Mouse (Mus musculus) gastrocnemius, adult 18-20 months (tissue): ENCODE data around the gene Dgcr2. TPM values are rescaled to one million over a fixed set of nuclear protein-coding genes. Genes with fewer than 3 reads are reported as not detected.

Experiments used
- DNase-seq: peaks from one replicate; pipeline ENCODE4 v3.0.0; 2021; ENCODE audit warnings: low spot score
- total RNA-seq, 2 experiments: library from RNA; stranded (reverse); gene quantifications; 2 replicates each; pipeline ENCODE4 v1.2.3; 2021

The Dgcr2 gene
- total RNA-seq, 2 experiments from 2014 or later = 20.3 to 21.4 TPM

DNA sequence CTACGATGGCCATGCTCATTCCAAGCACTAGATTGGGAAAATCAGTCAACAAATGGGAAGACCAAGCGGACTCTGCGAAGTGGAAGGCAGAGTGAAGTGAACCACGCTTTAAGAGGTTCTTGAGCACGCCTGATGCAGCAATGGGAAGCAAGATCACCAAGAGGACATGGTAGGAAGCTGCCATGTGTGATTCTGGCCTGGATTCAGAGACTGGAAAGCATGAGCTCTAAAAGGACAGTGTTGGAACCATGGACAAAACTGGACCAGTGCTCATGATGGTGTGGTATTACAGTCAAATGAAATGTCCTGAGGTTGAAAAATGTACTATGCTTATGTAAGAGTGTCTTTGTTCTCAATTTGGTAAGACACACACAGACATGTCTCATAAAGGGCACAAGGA, 47.0 kb downstream of the Dgcr2 start:
- no peak for DNase-seq

DNA sequence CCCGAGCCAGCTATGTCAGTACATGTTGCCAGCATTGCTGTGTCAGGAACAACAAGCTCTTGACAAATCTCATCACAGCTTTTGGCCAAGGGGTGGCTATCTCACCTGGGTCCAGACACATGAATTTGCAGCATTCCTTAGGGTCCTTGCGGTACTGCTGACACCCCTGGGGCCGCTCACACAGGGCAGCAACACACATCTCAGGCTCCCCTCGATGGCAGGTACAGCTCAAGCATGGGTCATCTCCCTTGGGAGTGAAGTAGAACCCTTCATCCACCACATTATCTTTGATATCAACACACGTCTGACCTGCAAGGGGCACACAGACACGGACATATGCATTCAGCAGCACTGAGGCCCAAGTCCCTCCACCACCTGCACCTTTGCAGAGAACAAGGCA, 48.9 kb downstream of the Dgcr2 start:
- DNase-seq = no peak

DNA sequence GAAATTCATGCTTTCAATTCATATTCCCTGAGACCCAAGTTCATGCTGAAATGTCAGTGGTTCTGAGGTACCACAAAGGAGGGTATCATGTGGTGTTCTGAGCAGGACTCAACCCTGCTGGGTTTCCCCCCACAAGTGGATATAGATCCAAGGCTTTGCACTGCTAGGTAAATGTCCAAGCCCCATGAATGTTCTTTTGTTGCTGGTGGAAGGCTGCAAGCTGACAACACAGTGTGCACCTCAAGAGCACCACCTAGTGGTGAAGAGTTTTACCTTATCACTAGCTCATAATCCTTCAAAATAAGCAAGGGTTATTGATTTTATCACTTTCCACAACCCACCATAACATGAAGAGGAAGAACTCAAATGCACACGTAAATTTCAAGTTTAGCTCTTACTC, 49.4 kb downstream of the Dgcr2 start:
- DNase-seq = peak; percentile 33

DNA sequence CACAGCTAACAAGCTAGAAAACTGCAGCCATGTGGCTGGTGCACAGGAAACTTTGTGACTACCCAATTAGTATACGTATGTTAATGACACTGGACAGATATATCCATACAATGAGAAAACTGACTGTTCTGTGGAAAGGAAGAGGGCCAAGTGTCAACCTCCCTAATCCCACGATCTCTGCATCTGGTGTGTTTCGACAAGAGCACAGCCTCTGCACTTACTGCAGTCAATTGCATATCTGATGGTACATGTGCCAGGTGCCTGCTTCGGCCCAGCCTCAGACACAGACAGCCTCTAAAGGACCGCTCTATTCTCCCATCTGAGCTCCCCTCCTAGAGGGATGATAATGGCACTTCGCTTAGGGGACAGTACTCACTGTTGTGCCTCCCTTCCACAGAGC, 49.9 kb downstream of the Dgcr2 start:
- DNase-seq = no peak

DNA sequence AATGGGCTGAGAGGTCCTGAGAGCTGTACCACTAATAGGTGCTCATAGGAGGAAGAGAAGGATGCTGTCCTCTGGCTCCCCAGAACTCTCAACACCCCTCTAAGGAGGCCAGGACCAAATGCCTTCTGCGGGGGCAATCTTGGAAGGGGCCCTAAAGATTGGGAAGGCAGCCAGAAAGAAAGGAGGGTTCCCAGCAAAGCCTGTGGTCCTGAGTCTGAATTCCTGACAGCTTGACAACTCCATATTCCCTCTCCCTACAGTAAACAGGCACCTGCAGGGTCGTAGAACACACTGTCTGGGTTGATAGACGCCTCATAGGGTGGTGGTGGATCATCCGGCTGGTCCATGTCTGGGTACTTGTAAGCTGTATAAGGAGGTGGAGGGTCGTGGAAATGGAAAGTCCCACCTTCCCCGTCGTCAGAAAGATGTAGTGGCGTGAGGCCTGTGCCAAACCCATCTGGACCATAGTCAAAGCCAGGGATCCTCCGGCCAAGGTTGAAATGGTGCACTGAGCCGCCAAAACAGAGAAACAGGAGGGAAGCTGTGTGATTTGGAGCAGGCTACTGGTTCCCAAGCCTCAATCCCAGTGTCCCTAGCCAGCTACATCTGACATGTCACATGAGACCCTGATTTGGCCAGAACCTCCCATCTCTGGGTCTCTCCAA, 54.5 kb downstream of the Dgcr2 start:
- no peak for DNase-seq

DNA sequence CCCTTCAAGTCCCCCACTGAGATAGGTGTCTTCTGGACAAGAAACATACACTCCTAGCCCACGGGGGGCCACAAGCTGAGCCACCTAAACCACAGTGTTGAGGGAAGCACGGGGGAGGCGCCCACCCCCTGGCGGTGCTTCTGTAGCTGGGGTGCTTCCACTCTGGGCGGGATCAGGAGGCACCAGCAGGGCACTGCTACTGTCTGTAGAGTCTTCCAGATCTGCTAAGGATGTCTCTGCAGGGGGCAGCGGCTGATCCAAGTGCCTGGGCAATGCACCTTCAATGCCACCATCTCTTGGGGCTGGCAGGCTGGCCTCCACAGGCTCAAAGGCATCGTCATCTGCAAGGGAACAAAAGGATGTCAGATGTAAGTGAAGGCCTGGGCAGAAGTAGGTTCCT, 55.9 kb downstream of the Dgcr2 start:
- DNase-seq = no peak

DNA sequence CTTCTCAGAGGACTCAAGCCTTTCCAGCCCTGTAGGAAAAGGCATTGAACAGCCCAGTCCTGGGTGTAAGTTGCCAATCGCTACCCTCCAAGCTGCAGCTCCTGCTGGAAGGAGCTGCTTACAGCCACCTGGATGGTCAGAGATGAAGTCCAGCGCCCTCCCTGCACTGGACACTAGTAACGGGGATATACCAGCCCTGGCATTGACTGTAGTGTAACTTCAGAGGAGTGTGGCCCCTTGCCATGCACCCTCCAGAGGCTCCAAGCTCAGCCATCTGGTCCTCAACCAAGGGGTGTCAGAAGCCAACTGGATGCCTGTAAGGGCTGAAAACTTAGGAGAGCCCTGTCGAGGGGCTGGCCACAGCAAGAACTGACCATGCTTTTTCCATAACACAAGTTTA, 58.4 kb downstream of the Dgcr2 start:
- DNase-seq = peak; percentile 74

DNA sequence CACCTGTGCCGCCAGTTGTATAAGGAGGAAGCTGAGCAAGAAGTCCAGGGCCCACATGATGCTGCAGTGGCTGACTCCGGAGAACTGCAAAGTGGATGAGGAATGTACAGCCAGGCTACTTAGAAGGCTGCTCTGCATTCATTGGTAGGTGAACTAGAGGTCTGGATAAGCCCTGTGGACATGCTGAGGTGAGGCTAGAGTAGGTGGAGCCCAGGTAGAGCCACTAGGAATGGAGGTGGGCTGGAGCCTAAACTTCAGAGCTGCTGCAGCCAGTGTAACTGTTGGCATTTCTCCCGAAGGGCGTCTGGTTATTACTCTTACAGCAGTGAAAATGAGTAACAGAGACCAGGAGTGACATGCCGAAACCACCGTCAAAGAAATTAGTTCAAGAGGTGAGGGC, 60.3 kb downstream of the Dgcr2 start, which contains the start of gene Car15:
Gene Car15 (minus strand): TSS at position 314 of the 400 bp plus-strand sequence.
- DNase-seq = no peak

DNA sequence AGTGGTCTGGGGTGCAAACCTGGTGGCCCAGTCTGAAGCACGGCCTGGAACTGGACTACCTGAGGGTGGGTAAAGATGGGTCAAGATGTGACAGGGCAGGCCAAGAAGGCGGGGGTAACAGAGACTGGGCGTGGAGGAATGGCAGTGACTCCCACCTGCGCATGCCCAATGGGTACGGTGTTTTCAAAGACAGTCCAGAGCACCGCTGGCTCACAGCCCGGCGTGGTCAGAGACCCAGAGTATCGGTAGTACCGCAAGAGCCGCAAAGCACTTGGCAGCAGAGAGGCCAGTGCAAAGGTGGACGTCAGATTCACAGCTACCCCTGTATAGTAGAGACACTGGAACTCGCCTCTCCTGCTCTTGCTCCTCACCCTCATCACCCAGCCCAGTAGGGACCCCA, 62.9 kb downstream of the Dgcr2 start:
- DNase-seq = no peak

DNA sequence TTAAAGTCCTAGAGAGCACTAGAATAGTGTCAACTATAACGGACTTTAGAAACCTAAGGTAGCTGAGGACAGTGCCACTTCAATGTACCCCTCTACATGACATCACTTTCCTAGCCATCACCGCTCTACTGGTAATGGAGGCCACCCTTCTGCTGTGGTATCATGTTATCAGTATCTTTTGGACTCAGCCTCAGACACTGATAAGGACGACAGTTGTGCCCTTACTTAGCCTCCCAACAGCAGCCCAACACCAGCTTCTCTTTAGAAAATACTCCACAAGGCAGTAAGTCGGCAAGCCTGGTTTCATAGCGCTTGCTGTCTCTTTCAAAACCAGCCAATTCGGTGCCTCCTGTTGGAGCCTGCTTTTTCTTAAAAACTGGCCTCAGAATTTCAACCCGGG, 63.8 kb downstream of the Dgcr2 start:
- no peak for DNase-seq

DNA sequence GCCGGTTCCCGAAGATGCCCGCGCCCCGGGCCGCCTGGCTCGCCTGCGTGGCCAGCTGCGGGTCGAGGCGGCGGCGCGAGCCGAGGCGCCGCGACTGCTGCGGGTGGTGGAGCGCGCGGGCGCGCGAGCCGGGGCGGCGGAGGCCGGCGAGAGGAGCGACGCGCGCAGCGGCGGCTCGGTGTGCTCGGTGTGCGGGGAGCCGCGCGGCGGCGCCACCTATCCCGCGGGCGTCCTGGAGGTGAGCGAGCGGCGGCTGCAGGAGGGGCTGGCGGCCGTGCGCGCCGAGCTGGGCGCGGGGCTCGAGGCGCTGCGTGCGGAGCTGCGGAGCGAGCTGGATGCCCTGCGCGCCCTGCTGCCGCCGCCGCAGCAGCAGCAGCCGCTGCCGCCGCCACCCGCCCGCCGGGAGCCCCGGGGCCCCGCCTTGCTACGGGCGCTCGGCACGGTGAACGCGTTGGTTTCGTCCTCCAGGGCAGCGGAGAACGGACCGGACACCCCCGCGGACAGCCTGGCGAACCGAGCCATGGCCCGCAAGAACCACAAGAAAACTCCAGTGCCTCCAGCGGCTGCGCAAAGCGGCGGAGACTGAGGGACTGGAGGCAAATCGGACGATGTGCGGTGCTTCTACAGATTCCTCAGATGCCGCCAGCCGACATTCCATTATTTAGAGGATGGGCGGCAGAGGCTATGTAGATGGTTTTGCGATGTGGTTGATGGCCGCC, 64.5 kb downstream of the Dgcr2 start:
- no peak for DNase-seq

DNA sequence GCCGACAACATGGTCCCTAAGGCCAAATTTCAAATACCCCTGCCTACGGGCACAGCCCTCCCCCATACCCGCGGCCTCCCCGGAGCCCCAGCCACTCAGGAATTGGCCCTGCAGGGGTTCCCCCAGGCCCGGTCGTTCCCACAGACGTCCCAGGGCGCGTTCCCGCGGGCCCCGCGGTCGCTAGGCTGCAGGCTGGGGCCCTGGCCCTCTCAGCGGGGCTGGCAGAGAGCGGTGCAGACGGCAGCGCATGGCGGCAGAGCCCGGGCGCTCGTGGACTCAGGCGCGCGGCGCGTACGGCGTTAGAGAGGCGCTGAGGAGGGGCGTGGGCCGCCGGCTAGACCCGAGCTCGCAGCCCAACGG, 65.1 kb downstream of the Dgcr2 start:
- DNase-seq = no peak

DNA sequence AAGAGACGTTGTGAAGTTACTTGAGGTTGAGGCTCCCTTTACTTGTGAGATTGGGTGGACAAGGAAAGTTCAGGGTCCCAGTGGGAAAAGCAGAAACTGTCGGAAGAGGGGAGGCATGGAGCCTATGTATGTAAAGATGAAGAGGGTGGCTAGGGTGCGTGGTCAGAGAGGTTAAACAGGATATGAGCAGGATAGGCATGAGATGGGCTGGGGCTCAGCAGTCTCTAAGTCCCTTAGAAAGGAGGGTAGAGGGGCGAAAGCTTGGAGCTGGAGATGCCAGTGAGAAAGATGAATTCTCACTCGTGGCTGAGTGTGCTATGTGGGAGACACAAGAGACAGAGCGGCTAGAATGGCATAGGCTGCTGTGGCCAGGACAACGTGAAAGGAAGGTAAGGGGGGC, 65.5 kb downstream of the Dgcr2 start, which contains the start of gene B830017H08Rik:
Gene B830017H08Rik (plus strand): TSS at position 301 of the 400 bp plus-strand sequence.
- DNase-seq = no peak

DNA sequence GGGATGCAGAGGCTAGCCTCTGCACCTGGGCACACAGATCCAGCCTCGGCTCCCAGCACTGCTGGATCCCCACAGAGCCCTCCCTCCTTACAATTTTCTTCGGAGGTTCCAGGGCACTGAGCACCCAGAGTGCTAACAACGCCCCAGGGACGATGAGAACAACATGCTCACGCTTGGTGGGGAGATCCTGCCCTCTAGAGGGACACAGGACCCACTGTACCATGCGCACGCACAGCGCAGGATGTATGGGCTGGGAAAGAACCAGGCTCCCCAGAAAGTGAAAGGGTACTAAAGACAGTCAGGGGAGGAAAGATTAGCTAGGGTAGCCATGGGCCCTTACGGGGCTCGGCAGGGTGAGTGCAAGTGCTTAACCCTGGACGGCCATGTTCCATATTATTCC, 66.6 kb downstream of the Dgcr2 start:
- no peak for DNase-seq

DNA sequence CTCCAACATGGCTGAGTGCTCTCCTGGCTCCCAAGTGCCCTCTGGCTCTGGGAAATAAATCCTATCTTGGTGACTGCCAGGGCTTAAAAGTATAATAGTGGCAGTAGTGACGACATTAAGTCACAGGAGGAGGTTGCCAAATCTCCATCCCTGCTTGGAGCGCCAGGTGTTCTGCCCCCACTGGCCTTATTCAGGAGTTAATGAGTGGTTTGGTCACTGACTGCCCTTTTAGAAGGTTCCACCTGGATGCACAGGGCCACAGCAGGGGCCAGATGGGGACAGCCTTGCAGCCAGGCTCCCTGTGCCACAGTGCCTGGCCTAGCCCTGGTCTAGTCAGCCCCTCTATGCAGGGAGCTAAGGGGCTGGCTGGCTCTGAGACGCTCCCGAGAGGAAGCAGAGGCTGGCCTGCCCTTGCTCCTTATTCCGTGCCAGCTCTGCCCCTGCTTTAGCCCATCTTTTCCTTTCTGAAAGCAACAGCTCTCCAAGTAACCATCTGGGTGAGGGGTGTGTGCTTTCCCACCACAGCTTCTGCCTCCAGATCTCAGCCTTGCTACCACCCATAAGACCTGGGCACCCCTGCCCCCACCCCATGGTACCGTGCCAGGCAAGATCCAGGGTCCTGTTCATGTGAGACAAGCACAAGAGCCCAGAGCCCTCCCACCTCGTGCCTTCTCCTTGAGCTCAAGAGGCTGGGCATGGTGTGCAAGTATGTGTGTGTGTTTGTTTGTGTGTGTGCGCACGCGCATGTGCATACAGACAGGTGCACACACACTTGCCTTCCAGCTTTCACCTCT, 67.8 kb downstream of the Dgcr2 start:
- no peak for DNase-seq

DNA sequence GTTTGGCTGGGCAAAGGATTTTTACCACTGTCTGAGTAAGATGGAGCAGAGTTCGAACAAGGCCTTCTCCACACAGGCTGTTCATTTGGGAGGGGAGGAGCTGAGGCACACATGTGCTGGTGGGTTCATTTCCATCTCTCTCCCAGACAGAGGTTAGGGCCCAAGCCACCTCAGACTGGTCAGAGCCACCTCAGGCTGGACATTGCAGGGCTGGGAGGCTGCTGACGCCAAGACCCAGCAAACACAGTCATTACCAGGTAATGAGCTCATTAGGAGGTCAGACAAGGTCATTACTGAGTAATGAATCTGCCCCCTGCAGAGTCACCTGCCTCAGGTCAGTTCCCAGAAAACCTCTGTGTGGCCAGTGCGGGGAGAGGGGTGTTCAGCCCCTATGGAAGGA, 69.5 kb downstream of the Dgcr2 start:
- DNase-seq = no peak

DNA sequence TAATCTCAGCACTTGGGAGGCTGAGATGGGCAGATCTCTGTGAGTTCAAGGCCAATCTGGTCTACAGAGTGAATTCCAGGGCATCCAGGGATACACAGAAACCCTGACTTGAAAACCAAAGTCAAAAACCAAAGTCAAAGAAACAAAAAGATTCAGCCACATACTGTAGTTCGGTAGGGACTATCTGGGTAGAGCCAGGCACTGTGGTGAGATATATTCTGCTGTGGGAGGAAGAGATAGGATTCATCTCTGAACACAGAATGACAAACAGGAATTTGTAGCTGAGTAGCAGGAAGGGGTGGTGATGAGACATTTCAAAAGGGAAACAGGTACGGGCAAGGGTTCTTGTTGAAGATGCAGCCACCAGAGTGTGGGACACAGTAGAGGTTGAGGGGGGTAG, 70.1 kb downstream of the Dgcr2 start:
- no peak for DNase-seq

DNA sequence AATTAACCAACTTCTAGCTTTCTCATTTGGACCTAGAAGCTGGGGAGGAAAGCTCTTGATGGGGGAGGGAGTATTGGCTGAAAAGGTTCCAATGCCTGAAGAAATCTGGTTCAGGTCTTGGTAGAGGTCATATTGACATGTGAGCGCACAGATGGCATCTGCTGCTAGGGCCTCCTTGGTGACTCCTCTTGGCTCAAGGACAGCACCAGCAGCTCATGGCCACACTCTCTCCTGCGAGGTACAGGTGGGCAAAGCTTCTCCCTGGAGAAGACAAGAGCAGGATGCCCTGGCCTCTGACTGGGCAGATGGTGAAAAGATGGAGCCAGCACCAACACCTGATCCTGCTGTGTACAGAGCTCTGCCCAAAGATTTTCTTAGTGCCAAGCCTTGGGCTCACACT, 71.9 kb downstream of the Dgcr2 start:
- no peak for DNase-seq

DNA sequence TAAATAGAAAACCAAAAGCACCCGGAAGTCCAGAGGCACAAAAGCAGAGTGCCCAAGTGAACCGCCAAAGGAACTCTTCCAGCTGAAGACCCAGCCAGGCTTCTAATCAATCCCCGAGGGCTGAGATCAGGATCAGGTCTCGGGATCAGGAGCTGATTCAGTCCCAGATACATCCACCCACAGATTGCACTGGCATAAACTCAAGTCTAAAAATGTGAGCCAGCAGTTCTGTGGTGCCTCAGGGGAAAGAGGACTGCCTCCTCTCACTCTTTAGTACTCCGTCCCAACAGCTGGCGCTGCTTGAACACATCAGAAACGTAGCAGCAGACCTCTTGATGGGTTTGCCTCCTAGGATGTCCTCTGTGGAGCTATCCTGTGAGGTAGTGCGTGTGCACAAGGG, 81.8 kb downstream of the Dgcr2 start:
- no peak for DNase-seq

DNA sequence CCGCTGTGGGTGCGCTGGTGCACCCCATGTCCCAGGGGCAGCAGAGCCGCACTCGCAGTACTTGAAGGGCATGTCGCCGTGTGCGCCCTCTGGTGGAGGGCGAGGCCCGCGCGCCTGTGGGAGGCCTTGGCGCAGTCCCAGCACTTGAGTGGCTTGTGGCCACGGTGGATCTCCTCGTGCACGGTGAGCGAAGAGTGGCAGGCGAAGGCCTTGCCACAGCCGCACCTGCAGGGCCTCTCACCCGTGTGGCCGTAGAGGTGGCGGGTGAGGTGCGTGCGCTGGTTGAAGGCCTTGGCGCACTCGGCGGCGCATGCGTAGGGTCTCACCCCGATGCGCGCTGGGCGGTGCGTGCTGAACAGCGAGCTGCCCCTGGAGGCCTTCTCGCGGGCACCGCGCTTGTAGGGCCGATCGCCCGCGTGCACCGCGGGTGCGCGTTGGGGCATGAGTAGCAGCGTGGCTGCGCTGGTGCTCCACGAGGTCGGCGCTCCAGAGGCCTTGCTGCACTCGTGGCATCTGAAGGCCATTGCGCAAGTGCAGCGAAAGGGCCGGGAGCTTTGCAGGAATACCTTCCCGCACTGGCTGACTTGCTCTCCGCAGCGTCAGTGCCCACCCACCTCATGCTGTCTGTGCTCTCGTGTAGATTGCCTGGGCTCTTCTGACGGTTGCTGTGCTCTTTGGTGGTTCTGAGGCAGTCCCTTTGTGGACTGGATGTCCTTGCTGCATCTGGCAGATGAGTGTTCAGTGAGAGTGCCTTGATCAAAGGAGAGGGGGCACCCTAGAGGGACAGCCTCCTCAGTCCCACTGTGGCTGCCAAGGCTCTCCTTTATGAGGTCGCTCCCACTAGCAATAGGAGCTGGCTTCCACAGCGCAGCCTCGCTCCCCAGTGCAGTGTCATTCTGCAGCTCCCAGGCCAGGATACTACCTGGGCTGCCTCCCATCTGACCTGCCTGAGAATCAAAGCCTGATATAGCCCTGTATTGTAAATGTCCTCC, 82.7 kb downstream of the Dgcr2 start:
- DNase-seq = peak; percentile 58

DNA sequence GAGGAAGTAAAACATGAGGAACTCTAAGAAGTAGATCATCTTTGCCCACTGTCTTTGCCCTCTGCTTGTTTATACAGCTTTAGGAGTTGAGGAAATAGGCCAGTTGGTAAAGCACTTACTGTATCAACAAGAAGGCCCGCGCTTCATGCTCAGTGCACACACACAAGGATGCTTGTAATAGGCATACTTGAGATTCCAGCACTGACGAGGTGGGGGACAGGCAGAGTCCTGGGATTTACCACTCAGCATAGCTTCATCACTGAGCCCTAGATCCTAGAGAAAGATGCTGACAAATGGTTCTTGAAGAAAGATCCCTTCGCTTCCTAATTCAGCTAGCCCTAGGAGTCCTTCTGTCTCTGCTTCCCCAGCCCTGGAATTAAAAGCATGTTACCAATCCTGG, 85.2 kb downstream of the Dgcr2 start:
- no peak for DNase-seq
